Mouse (Mus musculus) inflammation-experienced regulatory T-cells, adult 6 months (primary cell): ENCODE data around the gene Relt. TPM values are rescaled to one million over a fixed set of nuclear protein-coding genes. Genes with fewer than 3 reads are reported as not detected.

ENCODE experiments used
- ATAC-seq: one replicate; pipeline ENCODE4 v1.8.0; 2017
- polyA plus RNA-seq, 3 experiments: library from polyadenylated mRNA; unstranded; fragments of 100-300 nt; shearing (Covaris generic); gene quantifications; one replicate each; pipeline ENCODE4 v1.2.1; 2017

Gene Relt
- polyA plus RNA-seq: 10 to 100 TPM; 11.1 to 13.9 (median 12.3) TPM

GRCm38 (mm10) chr7:100862828-100863638 lies at the start of gene Relt:
Relt (minus strand) TSS chr7:100863446.
- peak; percentile 80 for ATAC-seq

- no peak for ATAC-seq
Measured at GRCm38 (mm10) chr7:100911791-100912190, 48.5 kb upstream of the Relt start.

GRCm38 (mm10) chr7:100911246-100911770 lies 48.1 kb upstream of the Relt start:
- ATAC-seq: no peak

- ATAC-seq: no peak
Measured at GRCm38 (mm10) chr7:100908567-100908966, 45.3 kb upstream of the Relt start.

GRCm38 (mm10) chr7:100908061-100908460 lies 44.8 kb upstream of the Relt start:
- no peak for ATAC-seq

- ATAC-seq: peak; percentile 56
Measured at GRCm38 (mm10) chr7:100907231-100907630, 44.0 kb upstream of the Relt start.

GRCm38 (mm10) chr7:100906029-100906789 lies 43.0 kb upstream of the Relt start:
- ATAC-seq: no peak

- no peak for ATAC-seq
Measured at GRCm38 (mm10) chr7:100905037-100905436, 41.8 kb upstream of the Relt start.

GRCm38 (mm10) chr7:100904612-100905011 lies 41.4 kb upstream of the Relt start:
- no peak for ATAC-seq

GRCm38 (mm10) chr7:100902451-100903137 lies 39.3 kb upstream of the Relt start:
- no peak for ATAC-seq

GRCm38 (mm10) chr7:100897828-100898227 lies 34.6 kb upstream of the Relt start:
- ATAC-seq: no peak

GRCm38 (mm10) chr7:100894833-100895226 lies 31.6 kb upstream of the Relt start:
- no peak for ATAC-seq

- ATAC-seq: peak; percentile 25
Measured at GRCm38 (mm10) chr7:100894057-100894832, 31.0 kb upstream of the Relt start.

- no peak for ATAC-seq
Measured at GRCm38 (mm10) chr7:100893249-100894056, 30.2 kb upstream of the Relt start.

- no peak for ATAC-seq
Measured at GRCm38 (mm10) chr7:100886535-100886934, 23.3 kb upstream of the Relt start.

- no peak for ATAC-seq
Measured at GRCm38 (mm10) chr7:100884460-100884859, 21.2 kb upstream of the Relt start.

- ATAC-seq: no peak
Measured at GRCm38 (mm10) chr7:100881950-100882349, 18.7 kb upstream of the Relt start.

- no peak for ATAC-seq
Measured at GRCm38 (mm10) chr7:100881531-100881930, 18.3 kb upstream of the Relt start.

GRCm38 (mm10) chr7:100879595-100879994 lies 16.3 kb upstream of the Relt start:
- ATAC-seq: no peak

GRCm38 (mm10) chr7:100876771-100877170 lies 13.5 kb upstream of the Relt start:
- ATAC-seq: no peak

GRCm38 (mm10) chr7:100876293-100876692 lies 13.0 kb upstream of the Relt start:
- no peak for ATAC-seq
